In genomic region chr1:92360255-92360654, GRCm38 (mm10) we compare ENCODE assay signal across 9 mouse cellular contexts.
DNase-seq lines count a peak whose midpoint lies in the region; ATAC-seq and TF ChIP-seq lines count a peak whose summit lies in the region.
"Had no signal": no experiment of that assay in that cellular context is flagged by ENCODE, and none has a peak within 500 bp of the region (broad histone marks: within the 10 kb centered on the region; RNA-seq: fewer than 3 reads in every experiment).

No protein-coding gene starts in this region.

- H3K4me3 ChIP-seq in liver, embryonic 12.5 days = no peak overlapping the region
- H3K4me3 ChIP-seq in hindbrain, postnatal 0 days (ENCODE audit: low read length) = no peak overlapping the region
- no peak overlapping the region for H3K4me3 ChIP-seq in limb, embryonic 11.5 days (ENCODE audit: low read depth, low read length)
- H3K4me3 ChIP-seq: neural tube, embryonic 12.5 days had no signal

- no peaks in the 10 kb centered on the region for H3K27me3 ChIP-seq in liver, embryonic 12.5 days (replicated peaks)
- H3K27me3 ChIP-seq in hindbrain, postnatal 0 days (ENCODE audit: insufficient read depth, low read length) = no peaks in the 10 kb centered on the region
- H3K27me3 ChIP-seq in limb, embryonic 11.5 days (ENCODE audit: control insufficient read depth, insufficient read depth, low read length) = no peaks in the 10 kb centered on the region
- H3K27me3 ChIP-seq: neural tube, embryonic 12.5 days had no signal

- H3K9me3 ChIP-seq in liver, embryonic 12.5 days (replicated peaks) = no peaks in the 10 kb centered on the region
- no peaks in the 10 kb centered on the region for H3K9me3 ChIP-seq in hindbrain, postnatal 0 days (ENCODE audit: low read length)
- no peaks in the 10 kb centered on the region for H3K9me3 ChIP-seq in limb, embryonic 11.5 days (ENCODE audit: control insufficient read depth, low read length)
- H3K9me3 ChIP-seq: neural tube, embryonic 12.5 days had no signal

- WGBS in liver, embryonic 12.5 days (ENCODE audit: insufficient replicate concordance) = 12% methylated on average over 7 of the region's 7 CpGs
- WGBS in hindbrain, postnatal 0 days = 11% methylated on average over 7 of the region's 7 CpGs
- 16% methylated on average over 7 of the region's 7 CpGs for WGBS in limb, embryonic 11.5 days

- no peaks in the 10 kb centered on the region for H3K36me3 ChIP-seq in liver, embryonic 12.5 days
- no peaks in the 10 kb centered on the region for H3K36me3 ChIP-seq in hindbrain, postnatal 0 days (ENCODE audit: insufficient read depth, low read length)
- no peaks in the 10 kb centered on the region for H3K36me3 ChIP-seq in limb, embryonic 11.5 days (ENCODE audit: control insufficient read depth, insufficient read depth, low read length)
- H3K36me3 ChIP-seq: neural tube, embryonic 12.5 days had no signal

- H3K27ac ChIP-seq in liver, embryonic 12.5 days = no peak overlapping the region
- no peak overlapping the region for H3K27ac ChIP-seq in hindbrain, postnatal 0 days
- no peak overlapping the region for H3K27ac ChIP-seq in limb, embryonic 11.5 days (replicated peaks; ENCODE audit: low read depth, low read length)
- H3K27ac ChIP-seq: neural tube, embryonic 12.5 days had no signal

- H3K4me1 ChIP-seq in liver, embryonic 12.5 days = peaks cover 11% of the 10 kb centered on the region
- H3K4me1 ChIP-seq in hindbrain, postnatal 0 days (ENCODE audit: insufficient read depth, low read length) = no peaks in the 10 kb centered on the region
- no peaks in the 10 kb centered on the region for H3K4me1 ChIP-seq in limb, embryonic 11.5 days (ENCODE audit: control insufficient read depth, insufficient read depth, low read length)
- H3K4me1 ChIP-seq: neural tube, embryonic 12.5 days had no signal

- H3K4me2 ChIP-seq in liver, embryonic 12.5 days = no peak overlapping the region
- no peak overlapping the region for H3K4me2 ChIP-seq in hindbrain, postnatal 0 days (ENCODE audit: low read depth, low read length)
- H3K4me2 ChIP-seq in limb, embryonic 11.5 days (ENCODE audit: low read depth, severe bottlenecking) = no peak overlapping the region
- H3K4me2 ChIP-seq: neural tube, embryonic 12.5 days had no signal

- no peak for ATAC-seq in liver, embryonic 12.5 days
- ATAC-seq in hindbrain, postnatal 0 days = no peak
- no peak for ATAC-seq in limb, embryonic 11.5 days (ENCODE audit: insufficient number of reproducible peaks, low FRiP score, low TSS enrichment, low read depth)

- no peak overlapping the region for H3K9ac ChIP-seq in liver, embryonic 12.5 days
- no peak overlapping the region for H3K9ac ChIP-seq in hindbrain, postnatal 0 days (replicated peaks; ENCODE audit: low read length)
- H3K9ac ChIP-seq in limb, embryonic 11.5 days (ENCODE audit: low read length) = no peak overlapping the region
- H3K9ac ChIP-seq: neural tube, embryonic 12.5 days had no signal

- TF ChIP-seq CTCF in hindbrain, postnatal 0 days (IDR thresholded peaks at IDR 0.05; ENCODE audit: low read depth) = peak; percentile 93

- DNase-seq in liver = peak; percentile 46
- peak; percentile 64 for DNase-seq in adipocyte (ENCODE audit: low spot score)
- peak; percentile 73 for DNase-seq in cerebellum, postnatal 36 days
- DNase-seq in hindbrain, postnatal 0 days (ENCODE audit: low spot score) = peak; percentile 79
- peak; percentile 80 for DNase-seq in limb, embryonic 11.5 days (ENCODE audit: low spot score)
- peak; percentile 85 for DNase-seq in retina, embryonic 14.5 days (ENCODE audit: low spot score)
- peak; percentile 37 to 83 for DNase-seq in urinary bladder, postnatal 4 days (ENCODE audit: low spot score in 2 of 2)
